Mouse (Mus musculus): Measurements from ENCODE around the gene Slc43a2. TPM values are rescaled to one million over a fixed set of nuclear protein-coding genes. Genes with fewer than 3 reads are reported as not detected.

Slc43a2 gene
- 10 to 100 TPM; 38.3 to 47.5 TPM for total RNA-seq (2021)
- long read RNA-seq, full-length matches to known transcripts, result 3 of 25 reads
- long read RNA-seq, partial matches to known transcripts, result 2 of 25 reads
- long read RNA-seq, other reads (novel, unspliced or antisense), result 20 of 25 reads

- DNase-seq (ENCODE audit: low spot score in 2 of 2), result peak; percentile 96 to 97
Measured at GRCm38 (mm10) chr11:75531469-75532242, at the start of gene Slc43a2. Gene Slc43a2, plus strand, starts transcription at chr11:75531694.

DNA sequence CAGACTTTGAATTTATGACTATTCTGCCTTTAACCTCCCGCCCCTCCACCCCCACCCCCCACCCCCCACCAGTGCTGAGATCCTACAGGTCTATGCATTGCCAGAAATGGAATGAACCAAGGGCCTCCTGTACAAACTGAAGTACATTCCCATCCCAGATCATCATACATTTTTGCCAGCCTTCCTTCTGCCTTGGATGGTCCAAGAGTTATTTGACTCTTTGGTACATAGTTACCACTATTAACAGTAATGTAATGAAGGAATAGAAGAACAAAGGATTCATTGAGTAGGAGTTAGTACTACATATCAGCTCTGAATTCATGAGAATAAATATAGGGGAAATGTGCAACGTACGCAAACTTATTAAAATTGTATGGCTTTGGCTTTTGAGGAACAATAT, 45.3 kb upstream of the Slc43a2 start:
- DNase-seq (ENCODE audit: low spot score in 2 of 2), result no peak

- peak; percentile 98 to 99 for DNase-seq (ENCODE audit: low spot score in 2 of 2)
Measured at GRCm38 (mm10) chr11:75486601-75487285, 44.8 kb upstream of the Slc43a2 start, which contains the start of gene Prpf8. Gene Prpf8, plus strand, starts transcription at chr11:75486816.

DNA sequence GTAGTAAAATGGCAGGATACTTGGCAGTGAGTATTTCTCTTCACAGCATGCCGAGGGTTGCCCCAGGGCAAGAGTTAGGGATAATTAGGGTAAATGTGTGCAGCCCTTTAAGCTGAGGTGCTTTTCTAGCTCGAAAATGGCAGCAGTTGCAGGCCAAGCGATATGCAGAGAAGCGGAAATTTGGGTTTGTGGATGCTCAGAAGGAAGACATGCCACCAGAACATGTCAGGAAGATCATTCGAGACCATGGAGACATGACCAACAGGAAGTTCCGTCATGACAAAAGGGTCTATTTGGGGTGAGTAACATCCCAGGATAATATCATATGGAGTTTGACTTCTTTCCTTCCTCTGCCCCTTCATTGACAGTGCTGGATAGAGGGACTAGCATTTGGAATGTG, 44.0 kb upstream of the Slc43a2 start:
- DNase-seq (ENCODE audit: low spot score in 2 of 2), result no peak

GRCm38 (mm10) chr11:75494296-75495049, 37.0 kb upstream of the Slc43a2 start:
- DNase-seq (ENCODE audit: low spot score in 2 of 2), result no peak

GRCm38 (mm10) chr11:75498126-75498525, 33.4 kb upstream of the Slc43a2 start:
- DNase-seq (ENCODE audit: low spot score in 2 of 2), result no peak

GRCm38 (mm10) chr11:75508162-75508561, 23.3 kb upstream of the Slc43a2 start:
- no peak for DNase-seq (ENCODE audit: low spot score in 2 of 2)

DNA sequence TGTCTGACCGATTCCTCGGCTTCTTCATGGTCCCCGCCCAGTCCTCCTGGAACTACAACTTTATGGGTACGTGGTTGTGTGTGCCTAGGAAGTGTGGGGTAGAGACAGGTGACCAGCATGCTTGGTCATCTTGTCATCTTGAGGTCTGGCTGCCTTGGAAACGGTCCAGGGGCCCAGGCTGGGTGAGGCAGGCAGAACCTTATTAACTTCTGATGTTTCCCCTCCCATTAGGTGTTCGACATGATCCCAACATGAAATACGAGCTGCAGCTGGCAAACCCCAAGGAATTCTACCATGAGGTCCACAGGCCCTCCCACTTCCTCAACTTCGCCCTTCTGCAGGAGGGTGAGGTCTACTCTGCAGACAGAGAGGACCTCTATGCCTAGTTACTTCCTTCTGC, 22.6 kb upstream of the Slc43a2 start:
- DNase-seq (ENCODE audit: low spot score in 2 of 2), result no peak

- peak; percentile 72 to 78 for DNase-seq (ENCODE audit: low spot score in 2 of 2)
Measured at GRCm38 (mm10) chr11:75509741-75510626, 21.5 kb upstream of the Slc43a2 start, which contains the start of gene Rilp. Gene Rilp, plus strand, starts transcription at chr11:75510094.

DNA sequence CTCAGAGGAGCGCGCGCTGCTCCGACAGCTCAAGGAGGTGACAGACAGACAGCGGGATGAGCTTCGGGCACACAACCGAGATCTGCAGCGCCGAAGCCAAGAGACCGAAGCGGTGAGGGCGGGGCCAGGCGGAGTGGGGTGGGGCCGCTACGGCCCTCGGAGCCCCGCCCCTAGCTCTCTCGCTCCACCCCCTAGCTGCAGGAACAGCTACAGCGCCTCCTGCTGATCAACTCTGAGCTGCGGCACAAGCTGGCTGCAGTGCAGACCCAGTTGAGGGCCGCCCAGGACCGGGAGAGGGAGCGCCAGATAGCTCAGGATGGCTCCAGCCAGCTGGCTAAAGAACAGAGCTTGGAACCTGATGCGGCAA, 20.9 kb upstream of the Slc43a2 start:
- DNase-seq (ENCODE audit: low spot score in 2 of 2), result peak; percentile 97

- peak; percentile 36 to 43 for DNase-seq (ENCODE audit: low spot score in 2 of 2)
Measured at GRCm38 (mm10) chr11:75511213-75511612, 20.3 kb upstream of the Slc43a2 start.

DNA sequence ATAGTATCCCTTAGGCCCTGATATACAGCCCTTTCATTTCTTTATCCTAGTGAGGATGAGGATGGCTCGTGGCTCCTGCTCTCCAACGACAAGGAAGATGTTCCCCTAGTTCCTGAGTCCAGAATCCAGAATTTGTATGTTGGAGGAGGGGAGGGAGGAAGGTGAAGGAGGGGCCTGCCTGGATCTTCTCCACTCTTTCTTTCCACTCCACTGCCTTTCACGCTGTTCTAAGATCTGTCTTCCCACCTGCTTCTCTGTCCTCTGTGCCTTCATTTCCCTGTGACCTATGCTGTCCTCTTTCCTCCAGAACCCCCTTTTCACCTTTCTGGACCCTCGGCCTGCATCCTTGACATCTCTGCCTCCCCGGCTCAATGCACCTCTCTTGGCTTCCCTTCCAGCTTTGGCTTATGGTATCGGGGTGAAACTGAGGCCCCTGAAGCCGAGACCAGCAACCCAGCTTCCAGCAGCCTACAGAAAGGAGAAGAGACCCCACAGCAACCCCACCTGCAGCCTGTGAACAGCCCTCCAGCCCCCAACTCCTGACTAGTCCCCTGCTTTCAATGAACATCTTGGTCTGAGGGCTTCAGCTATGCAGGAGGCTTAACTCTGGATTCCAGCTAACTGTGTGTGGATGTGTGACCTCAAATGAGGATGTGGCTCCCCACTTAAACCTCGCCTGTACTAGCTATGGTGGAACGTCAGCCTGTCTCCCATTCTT, 19.0 kb upstream of the Slc43a2 start:
- no peak for DNase-seq (ENCODE audit: low spot score in 2 of 2)

- no peak for DNase-seq (ENCODE audit: low spot score in 2 of 2)
Measured at GRCm38 (mm10) chr11:75513336-75513735, 18.2 kb upstream of the Slc43a2 start, which contains the start of gene Scarf1. Gene Scarf1, plus strand, starts transcription at chr11:75513540.

GRCm38 (mm10) chr11:75515186-75515585, 16.3 kb upstream of the Slc43a2 start:
- no peak for DNase-seq (ENCODE audit: low spot score in 2 of 2)

DNA sequence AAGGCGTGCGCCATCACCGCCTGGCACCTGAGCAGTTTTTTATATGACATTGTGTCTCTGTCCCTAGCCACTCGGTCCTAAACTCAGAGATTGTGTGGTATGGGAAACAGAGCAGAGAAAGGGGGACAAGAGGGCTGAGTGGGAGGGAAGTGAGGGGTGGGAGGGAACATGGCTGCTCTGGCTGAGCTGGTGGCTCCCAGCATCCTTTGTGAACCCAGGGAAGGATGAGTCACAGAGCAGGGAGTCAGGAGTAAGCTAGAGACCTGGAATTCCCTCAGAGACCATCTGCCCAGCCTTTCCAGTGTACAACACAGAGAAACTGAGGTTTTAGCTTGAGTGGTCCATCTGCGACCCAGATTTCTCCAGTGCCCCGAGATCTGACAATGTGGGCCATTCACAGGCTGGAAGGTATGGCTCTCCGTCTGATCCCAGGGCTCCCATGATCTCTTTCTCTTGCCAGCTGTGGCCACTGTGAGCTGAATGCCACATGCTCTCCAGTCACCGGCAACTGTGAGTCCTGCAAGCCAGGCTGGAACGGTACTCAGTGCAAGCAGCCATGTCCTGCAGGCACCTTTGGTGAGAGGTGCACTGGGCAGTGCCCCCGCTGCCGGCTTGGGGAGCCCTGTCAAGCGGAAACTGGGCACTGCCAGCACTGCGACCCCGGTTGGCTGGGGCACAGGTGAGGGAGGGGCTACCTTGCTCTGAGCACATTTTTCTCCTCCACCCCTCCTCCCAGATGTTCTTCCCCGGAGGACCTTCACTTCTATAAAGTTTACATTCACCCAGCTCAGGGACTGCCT, 11.5 kb upstream of the Slc43a2 start:
- no peak for DNase-seq (ENCODE audit: low spot score in 2 of 2)

DNA sequence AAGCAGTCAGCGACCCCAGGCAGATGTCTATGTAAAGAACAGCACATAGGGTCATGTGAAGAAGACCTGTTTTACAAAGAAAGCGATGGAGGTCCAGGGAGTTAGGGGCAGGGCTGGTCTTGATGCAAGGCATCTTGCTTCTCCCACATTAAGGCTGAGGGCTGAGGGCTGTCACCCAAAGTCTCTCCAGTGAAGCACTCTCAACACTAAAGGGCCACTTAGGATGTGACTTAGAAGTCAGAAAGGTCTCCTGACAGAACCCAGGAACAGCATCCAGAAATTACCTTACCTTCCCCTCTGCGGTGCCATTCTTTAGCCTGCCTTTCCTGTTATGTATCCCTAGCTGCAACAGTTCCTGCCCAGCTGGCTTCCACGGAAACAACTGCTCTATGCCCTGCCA, 9.9 kb upstream of the Slc43a2 start:
- no peak for DNase-seq (ENCODE audit: low spot score in 2 of 2)

DNA sequence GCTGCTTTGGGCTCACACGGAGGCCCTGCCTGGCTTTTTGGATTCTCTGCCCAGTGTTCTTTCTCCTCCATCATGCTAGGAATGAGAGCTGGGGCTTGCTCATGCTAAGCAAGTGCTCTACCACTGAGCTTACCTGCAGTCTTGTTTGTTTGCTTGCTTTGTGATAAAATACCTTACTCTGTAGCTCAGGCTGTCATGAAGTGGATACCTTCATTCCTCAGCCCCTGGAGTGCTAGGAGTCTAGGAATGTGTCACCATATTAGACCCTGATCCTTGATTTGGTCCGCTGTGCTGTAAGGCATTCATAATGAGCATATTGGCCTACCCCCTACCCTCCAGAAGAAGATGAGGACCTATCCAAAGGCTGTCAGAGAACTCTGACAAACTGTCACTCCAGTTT, 8.7 kb upstream of the Slc43a2 start:
- DNase-seq (ENCODE audit: low spot score in 2 of 2), result no peak

DNA sequence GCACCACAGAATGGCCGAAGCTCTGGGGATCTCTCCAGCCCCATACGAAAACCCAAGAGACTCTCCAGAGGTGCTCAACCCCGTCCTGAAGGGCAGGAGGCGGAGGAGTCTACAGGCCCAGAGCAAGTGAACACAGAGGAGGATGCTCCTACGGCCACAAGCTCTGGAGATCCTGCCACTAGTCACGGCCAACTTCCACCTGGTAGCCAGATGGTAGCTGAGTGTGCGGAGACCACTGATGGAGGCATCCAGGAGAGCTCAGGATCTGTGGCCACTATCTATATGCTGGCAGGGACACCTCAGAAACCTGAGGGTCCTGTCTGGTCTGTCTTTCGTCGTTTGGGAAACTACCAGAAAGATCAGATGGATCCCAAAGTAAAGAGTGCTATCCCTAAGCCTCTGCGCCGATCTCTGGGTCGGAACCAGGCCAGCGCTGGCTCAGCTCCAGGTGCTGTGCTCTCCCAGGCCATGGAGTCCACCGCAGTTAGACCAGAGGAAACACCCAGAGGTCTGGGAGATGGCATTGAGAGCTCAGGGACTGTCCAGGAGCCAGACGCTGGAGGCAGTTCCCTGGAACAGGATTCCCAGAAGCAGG, 5.9 kb upstream of the Slc43a2 start:
- DNase-seq (ENCODE audit: low spot score in 2 of 2), result no peak

GRCm38 (mm10) chr11:75526943-75527342, 4.6 kb upstream of the Slc43a2 start:
- no peak for DNase-seq (ENCODE audit: low spot score in 2 of 2)

Data from layer of hippocampus, postnatal 10 days (tissue).